Mouse (Mus musculus): ENCODE data around the gene Prom2. TPM values are rescaled to one million over a fixed set of nuclear protein-coding genes. Genes with fewer than 3 reads are reported as not detected.

Gene Prom2
- 25.0 and 30.1 TPM in 2 replicates for polyA plus RNA-seq (2015; fragmentation: Nextera tagmentation; extraction: Ambion mirVana)

DNA sequence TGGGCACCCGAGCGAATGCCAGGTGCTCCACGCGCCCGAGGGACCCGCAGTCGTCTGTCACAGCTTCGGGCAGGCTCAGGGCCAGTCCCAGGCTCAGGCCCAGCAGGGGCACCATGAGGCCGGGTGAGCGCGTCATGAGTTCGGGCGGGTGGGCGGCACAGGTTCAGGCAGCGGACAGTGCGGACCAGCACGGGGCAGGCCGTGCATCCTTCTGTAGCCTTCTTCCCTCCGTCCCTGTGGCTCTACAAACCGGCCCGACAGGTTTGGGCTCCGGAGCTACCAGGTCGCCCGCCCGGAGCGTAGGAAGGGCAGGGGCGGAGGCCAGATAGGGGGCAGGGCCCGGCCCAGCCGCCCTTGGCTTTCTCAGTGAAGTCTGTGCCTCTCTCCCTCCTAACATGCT lies at the start of gene Prom2:
TSS of gene Prom2 (minus strand) at position 283 of the 400 bp plus-strand sequence.

DNA sequence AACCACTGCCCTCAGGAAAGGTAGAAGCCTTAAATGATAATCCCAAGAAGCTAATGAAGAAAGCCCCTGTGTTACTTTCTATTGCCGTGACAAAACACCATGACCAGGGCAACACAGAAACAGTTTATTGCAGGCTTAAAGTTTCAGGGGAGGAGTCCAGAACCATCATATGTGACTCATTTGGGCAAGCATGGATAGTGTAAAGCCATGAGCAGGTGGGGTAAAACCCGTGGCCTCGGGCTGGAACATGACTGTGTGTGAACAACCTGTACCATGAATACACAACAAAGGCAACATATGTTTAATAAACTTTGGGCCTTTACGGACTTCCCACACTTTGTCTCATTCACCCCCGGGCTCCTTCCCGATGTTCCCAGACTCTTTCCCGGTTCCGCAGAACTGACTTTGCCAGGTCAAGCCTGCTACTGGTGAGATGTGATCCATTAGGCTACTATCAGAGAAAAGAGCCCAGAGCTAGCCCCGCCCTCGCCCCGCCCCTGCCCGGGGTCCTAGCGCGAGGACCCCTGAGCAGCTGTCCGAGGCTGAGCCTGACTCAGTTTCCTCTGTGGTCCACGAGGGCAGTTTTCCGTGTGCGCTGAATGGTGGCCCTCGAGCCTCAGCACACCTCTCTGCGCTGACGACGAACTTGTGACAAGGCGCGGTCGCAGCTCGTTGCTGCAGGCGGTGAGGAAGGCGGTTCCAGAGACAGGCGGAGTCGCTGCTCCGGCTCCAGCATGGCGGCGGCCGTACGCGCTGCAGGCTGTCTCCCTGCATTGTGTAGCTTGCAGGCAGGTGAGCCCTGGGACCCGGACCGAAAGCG lies 45.6 kb upstream of the Prom2 start, which contains the start of the genes Zfp661 and Mrps5:
TSS of gene Zfp661 (minus strand) at position 401 of the 820 bp plus-strand sequence.
TSS of gene Mrps5 (plus strand) at position 529 of the 820 bp plus-strand sequence.

DNA sequence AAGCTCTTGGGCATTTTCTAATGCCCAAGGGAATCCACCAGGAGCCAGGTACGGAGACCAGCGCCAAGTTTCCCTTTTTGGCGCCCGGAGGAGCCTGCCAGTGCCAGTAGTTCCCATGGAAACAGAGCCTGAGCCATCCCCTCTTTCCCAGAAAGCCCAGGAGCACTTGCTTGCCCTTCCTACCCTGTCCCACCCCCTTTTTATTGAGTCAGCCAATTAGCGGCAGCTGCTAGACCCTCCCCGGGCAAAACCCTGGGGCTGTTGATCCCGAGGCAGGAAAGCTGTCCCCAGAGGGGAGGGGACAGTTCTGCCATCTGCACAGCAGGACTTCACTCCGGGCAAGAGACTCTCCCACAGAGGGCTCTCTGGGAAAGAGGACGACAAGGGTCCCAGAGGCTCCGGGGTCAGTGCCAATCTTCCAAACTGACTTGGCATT lies 19.2 kb downstream of the Prom2 start, which contains the start of gene Kcnip3:
TSS of gene Kcnip3 (minus strand) at position 89 of the 436 bp plus-strand sequence.

Other genes starting within 250 kb of the Prom2 start
- 3.1 and 3.2 TPM in 2 replicates for gene Dusp2, start 205.3 kb downstream of the Prom2 start, polyA plus RNA-seq (2015; fragmentation: Nextera tagmentation; extraction: Ambion mirVana)
- not detected in 2 replicates for gene Astl, start 202.8 kb downstream of the Prom2 start, polyA plus RNA-seq (2015; fragmentation: Nextera tagmentation; extraction: Ambion mirVana)
- gene Adra2b, start 178.3 kb downstream of the Prom2 start, polyA plus RNA-seq (2015; fragmentation: Nextera tagmentation; extraction: Ambion mirVana), result 0.66 and 0.82 TPM in 2 replicates
- 0.21 and 0.23 TPM in 2 replicates for gene Gpat2, start 116.3 kb downstream of the Prom2 start, polyA plus RNA-seq (2015; fragmentation: Nextera tagmentation; extraction: Ambion mirVana)
- 20.4 and 22.1 TPM in 2 replicates for gene Fahd2a, start 96.9 kb downstream of the Prom2 start, polyA plus RNA-seq (2015; fragmentation: Nextera tagmentation; extraction: Ambion mirVana)
- gene Kcnip3, start 19.4 kb downstream of the Prom2 start, polyA plus RNA-seq (2015; fragmentation: Nextera tagmentation; extraction: Ambion mirVana), result 10.5 and 12.3 TPM in 2 replicates
- 2.0 and 2.1 TPM in 2 replicates for gene Zfp661, start 45.6 kb upstream of the Prom2 start, polyA plus RNA-seq (2015; fragmentation: Nextera tagmentation; extraction: Ambion mirVana)
- 75.0 and 85.2 TPM in 2 replicates for gene Mrps5, start 45.8 kb upstream of the Prom2 start, polyA plus RNA-seq (2015; fragmentation: Nextera tagmentation; extraction: Ambion mirVana)
- 126 and 139 TPM in 2 replicates for gene Mal, start 115.2 kb upstream of the Prom2 start, polyA plus RNA-seq (2015; fragmentation: Nextera tagmentation; extraction: Ambion mirVana)
- gene Mall, start 188.5 kb upstream of the Prom2 start, polyA plus RNA-seq (2015; fragmentation: Nextera tagmentation; extraction: Ambion mirVana), result 6.4 and 6.7 TPM in 2 replicates
- gene Nphp1, start 247.4 kb upstream of the Prom2 start, polyA plus RNA-seq (2015; fragmentation: Nextera tagmentation; extraction: Ambion mirVana), result 14.9 and 19.7 TPM in 2 replicates

All from urinary bladder, postnatal 0 days (tissue).